Mouse (Mus musculus) bone marrow, adult 2 months (tissue): Measurements from ENCODE around the gene Dna2. TPM values are rescaled to one million over a fixed set of nuclear protein-coding genes. Genes with fewer than 3 reads are reported as not detected.
A peak's percentile ranks its signal among the peaks of the same experiment; 100 is the strongest.

ENCODE experiments used
- H3K27ac ChIP-seq: fragments of 200-500 bp; 2 replicates; pipeline ENCODE4 v1.5.1; 2012; ENCODE audit warnings: low read depth, mild to moderate bottlenecking, control low read depth, inconsistent platforms, low read length; ENCODE audit not compliant: control insufficient read depth, poor library complexity, insufficient read depth
- H3K4me1 ChIP-seq: fragments of 200-500 bp; 2 replicates; pipeline ENCODE4 v1.6.1; 2011; ENCODE audit warnings: low read length; ENCODE audit not compliant: control insufficient read depth, insufficient read depth
- H3K4me3 ChIP-seq: fragments of 200-500 bp; replicated peaks from 2 replicates; pipeline ENCODE3; 2011; ENCODE audit warnings: mild to moderate bottlenecking, low read depth, low read length, control low read depth; ENCODE audit not compliant: control insufficient read depth
- CTCF ChIP-seq: fragments of 200-500 bp; IDR thresholded peaks from 2 replicates; pipeline ENCODE4 v1.5.1; 2011; ENCODE audit warnings: low read length, control low read depth; ENCODE audit not compliant: control insufficient read depth, insufficient read depth
- POLR2A ChIP-seq: fragments of 200-500 bp; IDR thresholded peaks from 2 replicates; pipeline ENCODE4 v1.6.1; 2011; ENCODE audit warnings: low read depth, mild to moderate bottlenecking, control low read depth, low read length, borderline replicate concordance; ENCODE audit not compliant: control insufficient read depth
- WGBS: fragments of 180-500 bp; shearing (Covaris S2); methylation state at CpG from one replicate; pipeline ENCODE4 v1.1.7; 2018; 5-methylcytosine and 5-hydroxymethylcytosine counted together
- polyA plus RNA-seq: library from polyadenylated mRNA; stranded (reverse); fragments of >200 nt; gene quantifications from 2 replicates; pipeline ENCODE4 v1.2.4, GENCODE M21; 2011; ENCODE audit warnings: low replicate concordance; ENCODE audit not compliant: missing spikeins, insufficient read depth, insufficient read length

The Dna2 gene
- polyA plus RNA-seq, 1 experiment, result 38.9 TPM

DNA sequence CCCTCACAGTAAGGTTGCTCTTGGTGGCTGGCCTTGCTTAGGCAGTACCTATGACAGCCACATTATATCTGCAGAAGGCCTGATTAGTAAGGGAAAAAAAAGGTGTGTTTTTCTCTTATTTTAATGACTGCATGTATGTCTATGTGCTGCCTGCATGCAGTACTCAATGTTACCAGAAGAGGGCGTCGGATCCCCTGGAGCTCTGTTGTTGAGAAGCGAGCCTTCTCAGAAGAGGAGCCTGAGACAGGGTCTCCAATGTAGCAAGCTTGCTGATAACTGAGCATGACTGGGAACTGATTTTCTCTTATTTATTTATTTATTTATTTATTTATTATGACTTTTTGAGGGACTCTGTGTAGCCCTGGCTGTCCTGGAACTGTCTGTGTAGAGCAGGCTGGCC is 40.5 kb downstream of the Dna2 start:
- TF ChIP-seq POLR2A, result no peak
- TF ChIP-seq CTCF, result peak; percentile 47
- 30% methylated on average over 3 of the region's 3 CpGs for WGBS
- no peak overlapping the region for H3K27ac ChIP-seq
- H3K4me3 ChIP-seq, result no peak overlapping the region
- no peaks in the 10 kb centered on the region for H3K4me1 ChIP-seq

DNA sequence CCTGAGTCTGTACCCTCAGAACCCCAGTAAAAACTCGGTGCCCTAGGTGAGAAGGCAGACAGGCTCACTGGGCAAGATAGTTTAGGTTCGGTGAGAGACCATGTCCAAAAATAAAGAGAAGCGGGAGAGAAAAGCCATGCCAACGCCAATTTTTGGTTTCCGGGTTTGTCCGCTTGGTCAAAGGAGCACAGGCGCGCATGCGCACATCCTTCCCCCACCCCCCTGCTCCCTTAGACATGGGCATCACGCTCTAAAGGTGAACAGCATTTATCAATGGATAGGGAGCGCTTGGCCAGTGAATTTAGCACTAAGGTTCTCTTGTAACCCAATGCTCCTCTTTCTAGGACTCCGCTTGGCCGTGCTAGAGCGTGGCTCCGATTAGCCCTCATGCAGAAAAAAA is 43.8 kb downstream of the Dna2 start:
- Histone ChIP-seq H3K4me3 (no peak overlapping the region), H3K27ac (no peak overlapping the region), H3K4me1 (no peaks in the 10 kb centered on the region)
- no peak for TF ChIP-seq POLR2A
- TF ChIP-seq CTCF, result no peak
- 94% methylated on average over 15 of the region's 15 CpGs for whole genome bisulfite sequencing

DNA sequence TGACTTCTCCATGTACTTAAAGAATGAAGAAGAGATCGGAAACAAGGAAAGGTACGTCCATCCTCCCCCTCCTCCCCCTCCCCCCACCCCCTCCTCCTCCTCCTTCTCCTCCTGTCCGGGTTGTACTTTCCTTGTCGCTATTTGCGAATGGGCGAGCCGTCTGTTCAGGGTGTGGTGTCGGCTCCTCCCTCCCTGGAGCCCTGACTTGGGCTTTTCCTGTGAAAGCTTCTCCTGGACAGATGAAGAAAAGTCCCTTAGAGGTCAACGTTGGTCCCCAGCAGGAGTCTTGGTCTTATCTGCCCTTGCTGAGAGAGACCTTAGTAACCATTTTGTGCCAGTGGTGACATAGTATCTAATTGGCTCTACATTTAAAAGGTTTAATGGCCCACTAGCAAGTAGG is 47.2 kb downstream of the Dna2 start:
- Histone ChIP-seq H3K27ac (no peak overlapping the region), H3K4me3 (no peak overlapping the region), H3K4me1 (no peaks in the 10 kb centered on the region)
- WGBS, result 88% methylated on average over 8 of the region's 9 CpGs
- TF ChIP-seq POLR2A (no peak), CTCF (no peak)

DNA sequence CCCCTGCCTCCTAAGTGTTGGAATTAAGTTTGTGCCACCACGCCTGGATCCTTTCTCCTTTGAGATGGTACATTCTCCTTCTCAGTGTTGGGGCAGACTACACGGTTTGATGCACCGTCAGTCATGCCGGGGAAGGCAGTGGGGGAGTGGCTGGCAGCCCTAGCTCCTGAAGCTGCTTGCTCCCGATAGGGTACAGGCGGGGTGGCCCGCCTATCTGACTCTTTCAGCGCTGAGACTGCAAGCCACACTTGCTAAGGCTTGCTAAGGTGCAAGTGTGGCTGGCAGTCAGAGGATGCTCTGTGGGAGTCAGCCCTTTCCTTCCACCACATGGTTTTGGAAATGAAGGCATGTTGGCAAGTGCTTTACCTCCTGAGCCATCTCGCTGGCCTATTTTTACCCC is 53.8 kb downstream of the Dna2 start:
- Histone ChIP-seq H3K4me1 (no peaks in the 10 kb centered on the region; the same call in 1 of the 2 replicates), H3K27ac (no peak overlapping the region), H3K4me3 (no peak overlapping the region)
- 62% methylated on average over 9 of the region's 9 CpGs for WGBS
- TF ChIP-seq POLR2A (no peak), CTCF (no peak)

DNA sequence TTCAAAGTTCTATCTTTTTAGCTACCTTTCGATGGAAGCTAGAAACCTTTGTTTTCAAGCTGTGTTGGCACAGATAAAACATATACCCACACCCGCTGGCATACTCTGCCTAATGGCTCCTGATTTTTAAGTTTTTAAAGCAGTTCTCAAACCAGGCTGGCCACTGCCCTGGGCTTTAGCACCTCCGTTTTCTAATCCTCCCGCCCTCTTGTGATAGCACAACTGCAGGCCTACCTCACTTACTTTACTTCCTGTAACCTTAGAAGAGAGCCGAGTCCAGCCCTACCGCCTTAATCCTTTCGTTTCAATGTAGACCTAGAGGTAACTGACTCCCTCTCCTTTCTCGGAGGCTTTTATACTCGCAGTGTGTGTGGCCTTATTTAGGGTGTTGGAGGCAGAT is 56.4 kb downstream of the Dna2 start:
- Histone ChIP-seq H3K4me1 (no peaks in the 10 kb centered on the region; the same call in 1 of the 2 replicates), H3K27ac (no peak overlapping the region), H3K4me3 (no peak overlapping the region)
- TF ChIP-seq POLR2A (no peak), CTCF (no peak)
- WGBS, result 77% methylated on average over 9 of the region's 9 CpGs

DNA sequence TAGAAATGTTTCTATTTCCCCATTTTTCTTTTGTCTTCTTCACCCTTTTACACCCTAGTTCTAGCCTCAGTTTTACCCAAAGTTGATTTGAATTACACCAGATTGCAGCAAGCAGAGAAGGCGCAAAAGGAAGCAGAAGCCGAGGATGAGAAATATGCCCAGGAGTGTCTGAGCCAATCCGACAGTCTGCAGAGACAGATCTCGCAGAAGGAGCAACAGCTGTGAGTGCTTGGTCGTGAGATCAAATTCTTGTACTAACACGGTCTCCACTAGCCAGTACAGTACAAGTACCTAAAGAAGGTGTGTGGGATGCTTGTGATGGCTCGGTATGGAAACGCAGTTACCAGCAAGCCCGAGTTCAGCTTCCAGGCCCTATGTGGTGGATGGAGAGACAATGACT is 57.7 kb downstream of the Dna2 start:
- H3K27ac ChIP-seq, result no peak overlapping the region
- TF ChIP-seq POLR2A (no peak), CTCF (no peak)
- H3K4me1 ChIP-seq, result no peaks in the 10 kb centered on the region; the same call in 1 of the 2 replicates
- no peak overlapping the region for H3K4me3 ChIP-seq
- WGBS, result 90% methylated on average over 9 of the region's 9 CpGs

DNA sequence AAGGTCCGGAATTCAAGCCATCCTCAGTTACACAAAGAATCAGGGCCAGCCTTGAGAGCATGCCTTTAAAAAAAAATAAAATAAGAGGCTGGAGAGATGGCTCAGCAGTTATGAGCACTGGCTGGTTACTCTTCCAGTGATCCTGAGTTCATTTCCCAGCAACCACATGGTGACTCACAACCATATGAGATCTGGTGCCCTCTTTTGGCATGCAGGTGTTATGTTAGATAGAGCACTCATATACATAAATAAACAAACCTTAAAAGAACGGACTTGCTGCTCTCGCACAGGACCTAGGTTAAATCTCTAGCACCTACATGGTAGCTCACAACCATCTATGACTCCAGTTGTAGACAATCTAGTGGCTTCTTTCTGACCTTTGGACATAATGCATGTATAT is 61.4 kb downstream of the Dna2 start:
- Histone ChIP-seq H3K27ac (no peak overlapping the region), H3K4me1 (no peaks in the 10 kb centered on the region; the same call in 1 of the 2 replicates), H3K4me3 (no peak overlapping the region)
- WGBS, result 80% methylated on average over 3 of the region's 3 CpGs
- no peak for TF ChIP-seq CTCF
- TF ChIP-seq POLR2A, result no peak

DNA sequence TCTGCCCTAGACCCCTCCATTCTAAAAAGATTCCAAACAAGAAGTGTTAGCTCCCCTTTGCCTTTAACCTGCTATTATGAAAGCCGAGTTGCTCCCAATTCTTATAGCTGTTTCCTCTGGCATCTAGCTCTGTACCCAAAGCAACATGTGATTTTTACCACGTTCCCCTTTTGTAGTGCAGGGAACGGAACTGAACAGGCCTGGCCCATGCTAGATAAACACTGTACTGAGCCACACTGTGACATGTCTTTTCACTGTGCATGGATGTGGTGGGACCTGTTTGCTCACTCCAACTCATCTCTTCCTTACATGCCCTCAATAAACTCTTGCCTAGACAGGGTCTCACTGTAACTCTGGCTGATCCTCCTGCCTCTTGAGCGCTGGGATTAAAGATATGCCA is 63.4 kb downstream of the Dna2 start:
- Histone ChIP-seq H3K4me1 (no peaks in the 10 kb centered on the region; the same call in 1 of the 2 replicates), H3K4me3 (no peak overlapping the region), H3K27ac (no peak overlapping the region)
- TF ChIP-seq POLR2A, result no peak
- no peak for TF ChIP-seq CTCF
- 21% methylated on average over 4 of the region's 4 CpGs for WGBS

DNA sequence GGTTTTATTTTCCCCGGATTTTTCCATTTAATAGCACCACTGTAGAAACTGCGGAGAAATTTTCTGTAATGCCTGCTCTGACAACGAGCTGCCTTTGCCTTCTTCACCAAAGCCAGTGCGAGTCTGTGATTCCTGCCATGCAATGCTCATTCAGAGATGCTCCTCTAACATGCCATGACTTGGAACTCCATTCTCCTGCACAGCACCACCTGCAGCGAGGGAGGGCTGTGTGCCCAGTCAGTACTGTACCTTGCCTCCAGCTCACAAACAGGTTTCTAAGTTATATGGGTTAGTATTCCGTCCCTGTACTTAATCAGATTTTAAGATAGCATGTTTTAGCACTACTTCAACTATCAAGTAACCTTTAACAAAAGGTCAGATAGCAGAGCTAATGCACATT is 64.7 kb downstream of the Dna2 start:
- H3K4me1 ChIP-seq, result no peaks in the 10 kb centered on the region; the same call in 1 of the 2 replicates
- no peak for TF ChIP-seq CTCF
- no peak for TF ChIP-seq POLR2A
- no peak overlapping the region for H3K4me3 ChIP-seq
- WGBS, result 91% methylated on average over 6 of the region's 6 CpGs
- no peak overlapping the region for H3K27ac ChIP-seq
